Mouse (Mus musculus) kidney, embryonic 14.5 days (tissue): ENCODE measurements around the gene Sp7. TPM values are rescaled to one million over a fixed set of nuclear protein-coding genes. Genes with fewer than 3 reads are reported as not detected.

Experiments
- ATAC-seq: fragments of 200-750 bp; cut with Nextera tagmentation; 2 replicates; pipeline ENCODE4 v1.8.0; 2017; ENCODE audit warnings: moderate number of reproducible peaks, mild to moderate bottlenecking, moderate TSS enrichment, moderate library complexity; ENCODE audit not compliant: low FRiP score, low TSS enrichment
- H3K27ac ChIP-seq: fragments of 300-500 bp; sonication (generic); 2 replicates; pipeline ENCODE4 v1.5.1; 2014; ENCODE audit warnings: low read depth, mild to moderate bottlenecking, low read length, moderate library complexity, mixed read lengths
- H3K27me3 ChIP-seq: fragments of 300-500 bp; sonication (generic); 2 replicates; pipeline ENCODE4 v1.6.1; 2014; ENCODE audit warnings: mild to moderate bottlenecking, low read length; ENCODE audit not compliant: control insufficient read depth, insufficient read depth
- H3K36me3 ChIP-seq: fragments of 300-500 bp; sonication (generic); 2 replicates; pipeline ENCODE4 v1.6.1; 2014; ENCODE audit warnings: low read length, mixed read lengths; ENCODE audit not compliant: control insufficient read depth, insufficient read depth
- H3K4me1 ChIP-seq: fragments of 300-500 bp; sonication (generic); 2 replicates; pipeline ENCODE4 v1.6.1; 2014; ENCODE audit warnings: low read length, mixed read lengths; ENCODE audit not compliant: control insufficient read depth, insufficient read depth
- H3K4me2 ChIP-seq: fragments of 300-500 bp; sonication (generic); replicated peaks from 2 replicates; pipeline ENCODE4 v1.6.1; 2014; ENCODE audit warnings: low read depth, mild to moderate bottlenecking, low read length
- H3K4me3 ChIP-seq: fragments of 300-500 bp; sonication (generic); 2 replicates; pipeline ENCODE4 v1.5.1; 2014; ENCODE audit warnings: mild to moderate bottlenecking, low read length
- H3K9ac ChIP-seq: fragments of 300-500 bp; sonication (generic); 2 replicates; pipeline ENCODE4 v1.6.1; 2014; ENCODE audit warnings: low read depth, mild to moderate bottlenecking, low read length, moderate library complexity
- H3K9me3 ChIP-seq: fragments of 300-500 bp; sonication (generic); 2 replicates; pipeline ENCODE4 v1.6.1; 2016; ENCODE audit warnings: low read length; ENCODE audit not compliant: control insufficient read depth
- WGBS: fragments of 180-500 bp; shearing (Covaris S2); extraction: QIAGEN DNeasy Blood & Tissue Kit; methylation state at CpG from one replicate; pipeline ENCODE4 v1.1.7; 2014; 5-methylcytosine and 5-hydroxymethylcytosine counted together
- polyA plus RNA-seq: library from polyadenylated mRNA; unstranded; fragments of >200 nt; fragmentation: Nextera tagmentation; extraction: Ambion mirVana; gene quantifications from 2 replicates; pipeline ENCODE4 v1.2.1, GENCODE M21; 2014

Sp7 gene
- polyA plus RNA-seq, 1 experiment from 2014 or later = 2.0 TPM

GRCm38 (mm10) chr15:102311489-102311888 lies 55.5 kb downstream of the Sp7 start:
- Histone ChIP-seq H3K27me3 (no peaks in the 10 kb centered on the region), H3K4me2 (no peak overlapping the region), H3K36me3 (peaks cover 67% of the 10 kb centered on the region), H3K9me3 (no peaks in the 10 kb centered on the region), H3K9ac (no peak overlapping the region), H3K27ac (no peak overlapping the region), H3K4me1 (no peaks in the 10 kb centered on the region), H3K4me3 (no peak overlapping the region)
- no peak for ATAC-seq

DNA sequence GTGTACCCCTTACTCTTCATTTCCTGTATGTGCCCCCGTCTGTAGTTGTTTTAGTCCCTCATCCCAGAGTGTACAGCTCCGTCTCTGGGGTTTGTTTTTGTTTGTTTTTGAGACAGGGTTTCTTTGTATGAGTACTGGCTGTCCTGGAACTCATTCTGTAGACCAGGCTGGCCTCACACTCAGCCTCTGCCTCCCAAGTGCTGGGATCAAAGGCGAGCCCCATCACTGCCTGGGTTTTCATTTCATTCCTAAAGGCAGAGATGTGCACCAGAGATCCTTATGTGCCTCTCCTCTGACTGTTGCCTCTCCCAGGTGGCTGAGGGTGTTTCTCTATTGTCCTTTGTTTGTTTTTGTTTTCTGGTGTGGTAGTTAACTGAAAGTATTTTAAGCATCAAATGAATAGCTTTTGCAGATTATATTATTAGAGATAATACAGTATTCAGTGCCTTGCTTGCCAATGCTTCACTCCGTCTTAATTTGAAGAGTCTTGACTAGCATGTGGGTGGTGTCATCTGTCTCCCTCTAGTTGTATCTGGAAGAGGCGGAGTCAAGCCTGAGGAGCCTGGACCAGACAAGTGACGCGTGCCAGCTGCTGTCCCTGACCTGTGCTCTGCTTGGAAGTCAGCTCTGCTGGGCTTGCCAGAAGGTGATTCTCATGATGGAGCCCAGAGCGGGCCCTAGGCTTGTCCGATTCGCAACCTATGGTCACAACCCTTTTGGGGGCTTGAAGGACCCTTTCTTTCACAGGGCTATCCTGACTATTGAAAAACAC lies 56.7 kb downstream of the Sp7 start:
- Histone ChIP-seq H3K9ac (no peak overlapping the region), H3K36me3 (peaks cover 67% of the 10 kb centered on the region), H3K9me3 (no peaks in the 10 kb centered on the region), H3K27me3 (no peaks in the 10 kb centered on the region), H3K4me3 (no peak overlapping the region), H3K4me1 (no peaks in the 10 kb centered on the region), H3K27ac (peak overlapping the region; percentile 8; the same call in 1 of the 2 replicates), H3K4me2 (no peak overlapping the region)
- peak; percentile 92 for ATAC-seq
- 44% methylated on average over 10 of the region's 10 CpGs for WGBS

DNA sequence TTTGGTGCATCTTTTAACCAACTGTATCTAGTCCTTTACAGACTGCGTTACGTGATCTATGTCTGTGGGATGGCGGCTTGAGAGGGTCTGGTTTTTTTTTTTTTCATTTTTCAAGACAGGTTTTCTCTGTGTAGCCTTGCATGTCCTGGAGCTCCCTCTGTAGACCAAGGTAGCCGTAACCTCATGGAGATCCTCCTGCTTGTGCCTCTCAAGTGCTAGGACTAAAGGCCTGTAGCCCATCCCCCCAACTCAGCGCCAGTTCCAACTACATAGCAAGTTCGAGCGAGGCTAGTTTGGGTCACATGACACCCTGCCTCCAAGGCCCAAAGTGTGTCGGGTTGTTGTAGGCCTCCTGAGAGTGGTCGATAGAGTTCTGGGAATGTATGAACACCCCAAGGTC lies 58.3 kb downstream of the Sp7 start:
- 87% methylated on average over 9 of the region's 9 CpGs for WGBS
- H3K9ac ChIP-seq = no peak overlapping the region
- H3K4me1 ChIP-seq = no peaks in the 10 kb centered on the region
- H3K4me3 ChIP-seq = no peak overlapping the region
- no peaks in the 10 kb centered on the region for H3K9me3 ChIP-seq
- ATAC-seq = no peak
- H3K27ac ChIP-seq = no peak overlapping the region
- no peak overlapping the region for H3K4me2 ChIP-seq
- H3K36me3 ChIP-seq = peaks cover 69% of the 10 kb centered on the region
- H3K27me3 ChIP-seq = no peaks in the 10 kb centered on the region

Other genes starting within 250 kb of the Sp7 start
- gene Spryd3, start 230.9 kb downstream of the Sp7 start, polyA plus RNA-seq = 9.0 and 11.1 TPM in 2 replicates
- gene Igfbp6, start 222.8 kb downstream of the Sp7 start, polyA plus RNA-seq = 24.0 and 27.1 TPM in 2 replicates
- 0.11 and 0.28 TPM in 2 replicates for gene Soat2, start 216.7 kb downstream of the Sp7 start, polyA plus RNA-seq
- 30.1 and 59.9 TPM in 2 replicates for gene Zfp740, start 163.9 kb downstream of the Sp7 start, polyA plus RNA-seq
- 50.6 and 68.1 TPM in 2 replicates for gene Csad, start 162.5 kb downstream of the Sp7 start, polyA plus RNA-seq
- gene Itgb7, start 135.2 kb downstream of the Sp7 start, polyA plus RNA-seq = 1.1 and 1.7 TPM in 2 replicates
- gene Rarg, start 109.7 kb downstream of the Sp7 start, polyA plus RNA-seq = 17.9 and 23.9 TPM in 2 replicates
- 0.37 and 0.84 TPM in 2 replicates for gene Gm9918, start 96.6 kb downstream of the Sp7 start, polyA plus RNA-seq
- 53.7 and 65.3 TPM in 2 replicates for gene Mfsd5, start 87.7 kb downstream of the Sp7 start, polyA plus RNA-seq
- 33.6 and 35.2 TPM in 2 replicates for gene Espl1, start 70.9 kb downstream of the Sp7 start, polyA plus RNA-seq
- gene Pfdn5, start 41.1 kb downstream of the Sp7 start, polyA plus RNA-seq = 481 and 576 TPM in 2 replicates
- 117 and 129 TPM in 2 replicates for gene Myg1, start 35.5 kb downstream of the Sp7 start, polyA plus RNA-seq
- gene Aaas, start 16.4 kb downstream of the Sp7 start, polyA plus RNA-seq = 73.3 and 84.7 TPM in 2 replicates
- gene Sp1, start 39.0 kb upstream of the Sp7 start, polyA plus RNA-seq = 16.5 and 16.8 TPM in 2 replicates
- 0.51 and 0.95 TPM in 2 replicates for gene Amhr2, start 78.2 kb upstream of the Sp7 start, polyA plus RNA-seq
- 87.7 and 92.6 TPM in 2 replicates for gene Prr13, start 91.8 kb upstream of the Sp7 start, polyA plus RNA-seq
- gene Pcbp2, start 103.4 kb upstream of the Sp7 start, polyA plus RNA-seq = 305 and 373 TPM in 2 replicates
- gene Gm10337, start 136.5 kb upstream of the Sp7 start, polyA plus RNA-seq = not detected in 2 replicates
- gene Map3k12, start 149.9 kb upstream of the Sp7 start, polyA plus RNA-seq = 12.2 and 14.8 TPM in 2 replicates
- 80.4 and 89.1 TPM in 2 replicates for gene Tarbp2, start 151.0 kb upstream of the Sp7 start, polyA plus RNA-seq
- gene Npff, start 157.8 kb upstream of the Sp7 start, polyA plus RNA-seq = 2.7 and 3.5 TPM in 2 replicates